Mouse (Mus musculus): ENCODE data around the gene D330020A13Rik.

D330020A13Rik gene

GRCm38 (mm10) chr6:120294056-120294784 lies at the start of gene D330020A13Rik, which contains the start of gene B4galnt3:
D330020A13Rik (plus strand) TSS chr6:120294364.
B4galnt3 (minus strand) TSS chr6:120294559.
- DNase-seq (ENCODE audit: low spot score), result peak; percentile 46

GRCm38 (mm10) chr6:120246676-120247075 lies 47.5 kb upstream of the D330020A13Rik start:
- no peak for DNase-seq (ENCODE audit: low spot score)

GRCm38 (mm10) chr6:120249831-120250230 lies 44.3 kb upstream of the D330020A13Rik start:
- no peak for DNase-seq (ENCODE audit: low spot score)

GRCm38 (mm10) chr6:120251010-120251409 lies 43.2 kb upstream of the D330020A13Rik start:
- no peak for DNase-seq (ENCODE audit: low spot score)

- DNase-seq (ENCODE audit: low spot score), result no peak
Observed at GRCm38 (mm10) chr6:120252741-120253140, 41.4 kb upstream of the D330020A13Rik start.

- no peak for DNase-seq (ENCODE audit: low spot score)
Observed at GRCm38 (mm10) chr6:120254640-120255039, 39.5 kb upstream of the D330020A13Rik start.

GRCm38 (mm10) chr6:120255144-120255543 lies 39.0 kb upstream of the D330020A13Rik start:
- DNase-seq (ENCODE audit: low spot score), result no peak

- DNase-seq (ENCODE audit: low spot score), result no peak
Observed at GRCm38 (mm10) chr6:120255701-120256100, 38.5 kb upstream of the D330020A13Rik start.

- no peak for DNase-seq (ENCODE audit: low spot score)
Observed at GRCm38 (mm10) chr6:120256431-120256935, 37.7 kb upstream of the D330020A13Rik start.

- no peak for DNase-seq (ENCODE audit: low spot score)
Observed at GRCm38 (mm10) chr6:120259481-120259880, 34.7 kb upstream of the D330020A13Rik start.

GRCm38 (mm10) chr6:120262886-120263531 lies 31.2 kb upstream of the D330020A13Rik start:
- no peak for DNase-seq (ENCODE audit: low spot score)

- DNase-seq (ENCODE audit: low spot score), result no peak
Observed at GRCm38 (mm10) chr6:120263608-120264007, 30.6 kb upstream of the D330020A13Rik start.

GRCm38 (mm10) chr6:120264151-120264550 lies 30.0 kb upstream of the D330020A13Rik start:
- DNase-seq (ENCODE audit: low spot score), result no peak

GRCm38 (mm10) chr6:120274181-120274580 lies 20.0 kb upstream of the D330020A13Rik start:
- DNase-seq (ENCODE audit: low spot score), result no peak

- no peak for DNase-seq (ENCODE audit: low spot score)
Observed at GRCm38 (mm10) chr6:120274887-120275286, 19.3 kb upstream of the D330020A13Rik start.

- DNase-seq (ENCODE audit: low spot score), result no peak
Observed at GRCm38 (mm10) chr6:120275301-120275700, 18.9 kb upstream of the D330020A13Rik start.

- DNase-seq (ENCODE audit: low spot score), result no peak
Observed at GRCm38 (mm10) chr6:120276874-120277449, 17.2 kb upstream of the D330020A13Rik start.

- DNase-seq (ENCODE audit: low spot score), result no peak
Observed at GRCm38 (mm10) chr6:120287279-120287678, 6.9 kb upstream of the D330020A13Rik start.

GRCm38 (mm10) chr6:120288541-120288940 lies 5.6 kb upstream of the D330020A13Rik start:
- no peak for DNase-seq (ENCODE audit: low spot score)

GRCm38 (mm10) chr6:120289430-120289829 lies 4.7 kb upstream of the D330020A13Rik start:
- no peak for DNase-seq (ENCODE audit: low spot score)

GRCm38 (mm10) chr6:120291396-120292009 lies 2.7 kb upstream of the D330020A13Rik start:
- no peak for DNase-seq (ENCODE audit: low spot score)

- DNase-seq (ENCODE audit: low spot score), result no peak
Observed at GRCm38 (mm10) chr6:120294785-120295133, 595 bp downstream of the D330020A13Rik start.
